Mouse (Mus musculus) small intestine, adult 2 months (tissue): ENCODE results near the gene Gm20671. TPM values are rescaled to one million over a fixed set of nuclear protein-coding genes. Genes with fewer than 3 reads are reported as not detected.

Experiments used
- H3K27ac ChIP-seq: fragments of 200-500 bp; 2 replicates; pipeline ENCODE4 v1.5.1; 2012; ENCODE audit warnings: low read depth, low read length, control low read depth, inconsistent platforms; ENCODE audit not compliant: insufficient read depth
- H3K27me3 ChIP-seq: fragments of 200-500 bp; 2 replicates; pipeline ENCODE4 v1.6.1; 2012; ENCODE audit warnings: mild to moderate bottlenecking, moderate library complexity, low read length, inconsistent platforms; ENCODE audit not compliant: control insufficient read depth, insufficient read depth
- H3K36me3 ChIP-seq: fragments of 200-500 bp; 2 replicates; pipeline ENCODE4 v1.6.1; 2012; ENCODE audit warnings: mild to moderate bottlenecking, low read length, control low read depth, inconsistent platforms; ENCODE audit not compliant: control insufficient read depth, insufficient read depth
- H3K4me1 ChIP-seq: fragments of 200-500 bp; 2 replicates; pipeline ENCODE4 v1.6.1; 2012; ENCODE audit warnings: low read length, inconsistent platforms, mixed read lengths; ENCODE audit not compliant: control insufficient read depth, insufficient read depth, insufficient read length
- H3K4me3 ChIP-seq: fragments of 200-500 bp; 2 replicates; pipeline ENCODE4 v1.5.1; 2012; ENCODE audit warnings: low read depth, mild to moderate bottlenecking, control low read depth, inconsistent platforms, low read length, moderate library complexity
- CTCF ChIP-seq: fragments of 200-500 bp; IDR thresholded peaks from 2 replicates; pipeline ENCODE4 v1.5.1; 2012; ENCODE audit warnings: low read depth, mild to moderate bottlenecking, control low read depth, inconsistent platforms, low read length, moderate library complexity, mixed read lengths; ENCODE audit not compliant: insufficient replicate concordance, insufficient read length; ENCODE audit errors: extremely low read depth
- POLR2A ChIP-seq: fragments of 200-500 bp; IDR thresholded peaks from 2 replicates; pipeline ENCODE4 v1.6.1; 2012; ENCODE audit warnings: low read depth, mild to moderate bottlenecking, control low read depth, inconsistent platforms, low read length, moderate library complexity
- WGBS: fragments of 180-500 bp; shearing (Covaris S2); methylation state at CpG from one replicate; pipeline ENCODE4 v1.1.7; 2018; 5-methylcytosine and 5-hydroxymethylcytosine counted together
- polyA plus RNA-seq: library from polyadenylated mRNA; depleted of rRNA; stranded (reverse); fragments of >200 nt; gene quantifications from 2 replicates; pipeline ENCODE4 v1.2.3, GENCODE M21; 2012; rRNA removed

Gm20671 gene
- 9.8 and 17.1 TPM in 2 replicates for polyA plus RNA-seq

DNA sequence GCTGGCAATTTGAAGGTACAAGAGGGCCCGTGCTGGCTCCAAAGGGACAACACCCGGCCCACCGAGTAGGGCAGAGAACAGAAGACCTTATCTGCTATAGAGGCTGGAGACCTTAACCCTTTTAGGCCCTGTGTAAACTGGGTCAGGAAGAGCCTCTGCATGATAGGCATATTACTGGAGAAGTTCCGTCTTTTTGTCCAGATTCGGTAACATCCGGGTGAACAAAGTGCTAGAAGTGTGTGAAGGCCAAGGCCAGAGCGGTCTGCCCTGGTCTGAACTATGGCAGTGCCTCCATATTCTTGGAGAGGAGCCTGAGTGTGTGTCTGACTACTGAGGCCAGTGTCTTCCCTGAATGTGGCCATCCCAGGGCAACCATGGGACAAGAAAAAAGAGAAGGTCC lies at the start of gene Gm20671:
Gene Gm20671 (minus strand): TSS at position 101 of the 400 bp plus-strand sequence.
- no peaks in the 10 kb centered on the region for H3K27me3 ChIP-seq
- 90% methylated on average over 7 of the region's 7 CpGs for WGBS
- H3K36me3 ChIP-seq, result peaks cover 57% of the 10 kb centered on the region
- TF ChIP-seq CTCF (no peak), POLR2A (no peak)
- H3K27ac ChIP-seq, result no peak within 1 kb of the TSS
- H3K4me1 ChIP-seq, result peaks cover under 1% of the 10 kb centered on the region; the same call in 1 of the 2 replicates
- no peak within 1 kb of the TSS for H3K4me3 ChIP-seq

DNA sequence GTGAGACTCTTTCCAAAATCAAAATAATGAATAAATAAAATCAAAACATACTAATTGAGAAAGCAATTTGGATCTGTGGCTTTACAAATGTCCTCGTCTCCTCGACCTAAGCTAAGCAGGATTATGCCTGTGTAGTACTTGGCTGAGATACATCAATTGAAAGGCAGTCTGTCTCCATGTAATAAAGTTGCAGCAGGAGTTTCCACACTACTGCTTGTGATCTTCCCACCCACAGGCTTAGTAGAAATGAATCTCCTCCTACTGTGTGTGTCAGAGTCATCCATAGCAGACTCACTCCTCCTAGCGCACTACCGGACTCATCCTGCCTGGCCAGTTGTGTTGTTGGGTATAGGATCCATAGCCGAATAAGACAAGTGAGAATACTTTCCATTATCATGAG lies 45.4 kb upstream of the Gm20671 start:
- Histone ChIP-seq H3K36me3 (peaks cover 17% of the 10 kb centered on the region), H3K27ac (no peak overlapping the region), H3K4me1 (no peaks in the 10 kb centered on the region), H3K4me3 (no peak overlapping the region), H3K27me3 (no peaks in the 10 kb centered on the region)
- WGBS, result 94% methylated on average over 5 of the region's 5 CpGs
- TF ChIP-seq CTCF, result no peak
- no peak for TF ChIP-seq POLR2A

DNA sequence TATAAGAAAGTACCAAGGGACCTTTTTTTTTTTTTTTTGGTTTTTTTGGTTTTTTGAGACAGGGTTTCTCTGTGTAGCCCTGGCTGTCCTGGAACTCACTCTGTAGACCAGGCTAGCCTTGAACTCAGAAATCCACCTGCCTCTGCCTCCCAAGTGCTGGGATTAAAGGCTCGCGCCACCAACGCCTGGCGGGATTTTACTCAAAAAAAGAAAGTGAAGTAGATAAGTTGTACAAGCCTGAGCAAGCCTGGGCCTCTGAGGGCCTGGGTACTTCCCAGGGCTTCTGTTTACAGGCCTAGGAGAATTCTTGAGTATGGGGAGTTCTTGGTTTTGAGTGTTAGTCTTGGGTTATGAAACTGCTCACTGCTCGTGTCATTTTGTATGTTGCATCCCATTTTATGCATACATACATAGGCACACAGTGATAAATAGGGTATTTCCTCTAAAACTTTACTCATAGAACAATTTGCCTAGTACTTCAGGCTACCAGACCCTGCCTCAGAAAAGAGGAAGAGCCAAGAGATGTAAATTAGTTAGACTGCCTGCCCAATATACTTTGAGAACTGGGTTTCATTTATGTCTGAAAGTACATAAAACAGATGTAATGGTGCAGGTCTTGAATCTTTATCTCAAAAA lies 42.6 kb upstream of the Gm20671 start:
- WGBS, result 93% methylated on average over 5 of the region's 5 CpGs
- no peaks in the 10 kb centered on the region for H3K4me1 ChIP-seq
- H3K27me3 ChIP-seq, result no peaks in the 10 kb centered on the region
- peaks cover 11% of the 10 kb centered on the region for H3K36me3 ChIP-seq
- H3K27ac ChIP-seq, result no peak overlapping the region
- TF ChIP-seq CTCF (no peak), POLR2A (no peak)
- no peak overlapping the region for H3K4me3 ChIP-seq

DNA sequence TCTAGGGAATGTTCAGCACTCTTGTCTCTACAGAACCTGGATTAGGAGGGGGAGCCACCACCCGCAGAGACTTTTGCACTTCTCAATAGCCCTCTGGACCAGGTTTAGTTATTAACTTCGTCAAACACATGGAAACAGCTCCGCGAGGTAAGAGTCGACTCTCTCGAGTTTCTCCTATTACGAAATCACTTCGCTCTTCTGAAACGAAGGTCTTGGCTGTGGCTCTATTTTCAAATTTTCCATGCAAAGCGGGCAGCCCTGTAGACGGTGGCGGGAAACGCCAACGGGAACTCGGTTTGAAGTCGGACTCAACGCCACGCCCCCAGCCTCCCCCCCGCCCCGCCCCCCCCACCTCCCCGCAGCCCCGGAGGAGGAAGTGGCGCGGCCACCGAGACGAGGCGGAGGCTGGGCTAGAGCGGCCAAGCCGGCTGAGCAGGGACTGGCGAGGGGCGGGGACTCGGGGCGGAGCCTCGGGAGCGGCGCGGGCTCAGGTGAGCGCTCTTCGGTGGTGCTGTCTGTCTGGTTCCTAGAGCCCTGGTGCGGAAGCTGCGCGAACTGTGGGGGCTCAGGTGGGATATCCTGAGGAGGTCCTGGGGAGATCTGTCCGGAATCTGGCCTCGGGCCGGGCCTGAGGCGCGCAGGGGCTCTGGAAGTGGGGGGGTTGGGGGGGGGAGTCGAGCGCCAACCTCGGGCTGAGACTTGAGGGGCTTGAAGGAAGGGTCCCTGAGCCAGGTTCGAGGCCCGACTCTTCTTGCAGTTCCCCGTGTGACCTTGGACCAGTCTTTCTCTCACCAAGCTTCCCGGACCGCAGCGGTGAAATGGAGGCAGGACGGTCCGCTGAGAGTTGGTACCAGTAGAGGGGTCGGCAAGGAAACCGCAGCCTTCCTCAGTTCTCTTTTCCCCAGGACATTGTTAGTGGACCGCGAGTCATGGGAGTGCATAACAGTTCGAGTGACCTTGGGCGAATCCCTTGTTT lies 36.6 kb upstream of the Gm20671 start, which contains the start of gene Depdc5:
Gene Depdc5 (plus strand): TSS at position 449 of the 976 bp plus-strand sequence.
- Histone ChIP-seq H3K27ac (peak within 1 kb of the TSS; percentile 75), H3K27me3 (no peaks in the 10 kb centered on the region), H3K4me1 (no peaks in the 10 kb centered on the region), H3K36me3 (peaks cover 7% of the 10 kb centered on the region), H3K4me3 (peak within 1 kb of the TSS; percentile 71)
- no peak for TF ChIP-seq CTCF
- peak; percentile 76 for TF ChIP-seq POLR2A
- under 1% methylated on average over 64 of the region's 64 CpGs for WGBS

DNA sequence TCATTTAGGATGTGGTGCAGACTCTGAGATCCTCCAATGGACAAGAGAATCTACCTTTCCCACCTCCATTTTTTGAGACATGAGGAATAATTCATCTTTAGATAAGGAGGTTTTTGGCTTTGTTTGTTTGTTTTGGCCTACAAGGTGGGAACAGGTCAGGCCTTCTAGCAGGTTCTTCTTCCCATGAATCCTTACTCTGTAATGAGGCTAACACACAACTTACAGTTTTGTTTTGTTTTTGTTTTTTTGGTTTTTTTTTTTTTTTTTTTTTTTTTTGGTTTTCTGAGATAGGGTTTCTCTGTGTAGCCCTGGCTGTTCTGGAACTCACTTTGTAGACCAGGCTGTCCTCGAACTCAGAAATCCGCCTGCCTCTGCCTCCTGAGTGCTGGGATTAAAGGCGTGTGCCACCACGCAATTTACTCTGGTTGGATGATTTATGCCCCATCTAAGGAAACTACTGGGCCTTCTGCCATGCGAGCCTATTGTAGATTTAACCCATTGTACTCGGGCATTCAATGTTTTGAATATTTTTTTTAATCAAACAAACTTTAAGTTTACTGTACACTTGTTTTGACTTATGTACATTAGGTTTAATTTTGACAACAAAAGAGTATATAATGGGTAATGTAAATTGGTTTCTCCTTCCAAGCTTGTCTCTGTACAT lies 35.7 kb upstream of the Gm20671 start:
- Histone ChIP-seq H3K36me3 (peaks cover 2% of the 10 kb centered on the region; the same call in 1 of the 2 replicates), H3K27ac (no peak overlapping the region), H3K4me1 (no peaks in the 10 kb centered on the region), H3K27me3 (no peaks in the 10 kb centered on the region), H3K4me3 (no peak overlapping the region)
- WGBS, result 24% methylated on average over 6 of the region's 6 CpGs
- TF ChIP-seq POLR2A, result no peak
- TF ChIP-seq CTCF, result no peak

DNA sequence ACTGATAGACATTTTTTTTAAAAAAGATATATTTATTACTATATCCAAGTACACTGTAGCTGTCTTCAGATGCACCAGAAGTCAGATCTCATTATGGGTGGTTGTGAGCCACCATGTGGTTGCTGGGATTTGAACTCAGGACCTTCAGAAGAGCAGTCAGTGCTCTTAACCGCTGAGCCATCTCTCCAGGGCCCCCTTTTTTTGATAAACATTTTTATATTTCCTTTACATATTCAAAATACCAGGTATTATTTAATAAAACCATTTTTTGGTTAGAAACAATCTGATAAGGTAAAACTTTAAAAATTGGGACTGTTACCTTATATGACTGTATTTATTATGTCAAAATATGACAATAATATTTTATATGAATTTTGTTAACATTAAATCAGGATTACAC lies 34.2 kb upstream of the Gm20671 start:
- no peaks in the 10 kb centered on the region for H3K27me3 ChIP-seq
- no peak overlapping the region for H3K27ac ChIP-seq
- TF ChIP-seq POLR2A (no peak), CTCF (no peak)
- H3K36me3 ChIP-seq, result no peaks in the 10 kb centered on the region
- WGBS, result 90% methylated on average over 1 of the region's 1 CpGs
- no peaks in the 10 kb centered on the region for H3K4me1 ChIP-seq
- no peak overlapping the region for H3K4me3 ChIP-seq
